Mouse (Mus musculus) liver, embryonic 14.5 days (tissue): Measurements from ENCODE around the gene Megf8. TPM values are rescaled to one million over a fixed set of nuclear protein-coding genes. Genes with fewer than 3 reads are reported as not detected.

Experiments used
- ATAC-seq: fragments of 200-750 bp; cut with Nextera tagmentation; 2 replicates; pipeline ENCODE4 v1.8.0; 2017; ENCODE audit warnings: moderate number of reproducible peaks, mild to moderate bottlenecking, moderate library complexity; ENCODE audit not compliant: insufficient read depth
- DNase-seq, 3 experiments: peaks; one replicate each; pipeline ENCODE4 v3.0.0-alpha.2; 2012 to 2013; ENCODE audit warnings: low read depth in 3 of 3, low spot score in 3 of 3
- H3K27ac ChIP-seq: fragments of 300-500 bp; sonication (generic); 2 replicates; pipeline ENCODE4 v1.5.1; 2014; ENCODE audit warnings: moderate library complexity, mild to moderate bottlenecking, control low read depth, inconsistent platforms
- H3K27me3 ChIP-seq: fragments of 300-500 bp; sonication (generic); 2 replicates; pipeline ENCODE4 v1.6.1; 2014; ENCODE audit warnings: mild to moderate bottlenecking, low read length, moderate library complexity; ENCODE audit not compliant: control insufficient read depth, insufficient read depth
- H3K36me3 ChIP-seq: fragments of 300-500 bp; sonication (generic); replicated peaks from 2 replicates; pipeline ENCODE4 v1.6.1; 2014; ENCODE audit warnings: low read depth; ENCODE audit not compliant: control insufficient read depth, insufficient read depth
- H3K4me1 ChIP-seq, 2 experiments: fragments of 200-500 bp in 1 of 2; fragments of 300-500 bp in 1 of 2; sonication (generic) in 1 of 2; replicated peaks; 2 replicates each; pipeline ENCODE4 v1.6.1; 2012 to 2014; ENCODE audit warnings: antibody characterized with exemption in 1 of 2, inconsistent platforms in 1 of 2, low read length in 1 of 2; ENCODE audit not compliant: control insufficient read depth in 2 of 2, insufficient read depth in 2 of 2
- H3K4me2 ChIP-seq: fragments of 300-500 bp; sonication (generic); 2 replicates; pipeline ENCODE4 v1.6.1; 2014; ENCODE audit warnings: low read depth, mild to moderate bottlenecking, control low read depth, moderate library complexity
- H3K4me3 ChIP-seq, 2 experiments: fragments of 200-500 bp in 1 of 2; fragments of 300-500 bp in 1 of 2; sonication (generic) in 1 of 2; 2 replicates each; pipeline ENCODE4 v1.5.1; 2012 to 2014; ENCODE audit warnings: low read depth in 2 of 2, low read length in 2 of 2, mild to moderate bottlenecking in 2 of 2, control low read depth in 1 of 2, inconsistent platforms in 1 of 2, moderate library complexity in 1 of 2; ENCODE audit not compliant: insufficient read depth in 1 of 2
- H3K9ac ChIP-seq: fragments of 300-500 bp; sonication (generic); replicated peaks from 2 replicates; pipeline ENCODE4 v1.6.1; 2014; ENCODE audit warnings: mild to moderate bottlenecking, control low read depth, moderate library complexity
- H3K9me3 ChIP-seq: fragments of 300-500 bp; sonication (generic); 2 replicates; pipeline ENCODE4 v1.6.1; 2016; ENCODE audit warnings: low read length, mixed read lengths; ENCODE audit not compliant: control insufficient read depth
- CTCF ChIP-seq: IDR thresholded peaks from 2 replicates; pipeline ENCODE4 v1.5.1; 2016; ENCODE audit warnings: antibody characterized with exemption, low read depth, control low read depth
- EP300 ChIP-seq: IDR thresholded peaks from 2 replicates; pipeline ENCODE4 v1.6.1; 2016; ENCODE audit warnings: antibody characterized with exemption, low read depth
- WGBS: fragments of 180-500 bp; shearing (Covaris S2); extraction: QIAGEN DNeasy Blood & Tissue Kit; methylation state at CpG from one replicate; pipeline ENCODE4 v1.1.7; 2014; ENCODE audit not compliant: insufficient replicate concordance; 5-methylcytosine and 5-hydroxymethylcytosine counted together
- polyA plus RNA-seq, 2 experiments: library from polyadenylated mRNA; depleted of rRNA in 1 of 2; stranded (reverse) in 1 of 2; unstranded in 1 of 2; fragments of >200 nt; fragmentation: Nextera tagmentation in 1 of 2; extraction: Ambion mirVana in 1 of 2; gene quantifications; 2 replicates each; pipeline versions ENCODE4 v1.2.1 to v1.2.3; 2012 to 2014

The Megf8 gene
- polyA plus RNA-seq, 2 experiments: 0.53 to 1.3 TPM

- DNase-seq (no peak), ATAC-seq (no peak)
- no peak overlapping the region for H3K4me3 ChIP-seq
- TF ChIP-seq EP300 (no peak), CTCF (no peak)
- no peak overlapping the region for H3K4me2 ChIP-seq
- no peaks in the 10 kb centered on the region for H3K9me3 ChIP-seq
- H3K27me3 ChIP-seq: no peaks in the 10 kb centered on the region
- H3K36me3 ChIP-seq: peaks cover 56% of the 10 kb centered on the region
- H3K27ac ChIP-seq: no peak overlapping the region
- peaks cover 4% of the 10 kb centered on the region in 2 experiments for H3K4me1 ChIP-seq
- no peak overlapping the region for H3K9ac ChIP-seq
- 74% methylated on average over 7 of the region's 7 CpGs for WGBS
These were observed 24.9 kb upstream of the Megf8 start for GRCm38 (mm10) chr7:25292107-25292506.

- peaks cover 44% of the 10 kb centered on the region for H3K36me3 ChIP-seq
- no peak overlapping the region for H3K9ac ChIP-seq
- ATAC-seq (no peak), DNase-seq (no peak)
- TF ChIP-seq EP300 (no peak), CTCF (no peak)
- no peaks in the 10 kb centered on the region for H3K9me3 ChIP-seq
- peaks cover 4 to 5% of the 10 kb centered on the region in 2 experiments for H3K4me1 ChIP-seq
- H3K27ac ChIP-seq: no peak overlapping the region
- WGBS: 93% methylated on average over 9 of the region's 10 CpGs
- H3K27me3 ChIP-seq: no peaks in the 10 kb centered on the region
- no peak overlapping the region for H3K4me3 ChIP-seq
- no peak overlapping the region for H3K4me2 ChIP-seq
These were observed 23.7 kb upstream of the Megf8 start for GRCm38 (mm10) chr7:25293191-25293739.

GRCm38 (mm10) chr7:25294495-25294894, 22.5 kb upstream of the Megf8 start:
- Histone ChIP-seq H3K9ac (no peak overlapping the region), H3K27ac (no peak overlapping the region), H3K4me2 (no peak overlapping the region), H3K4me1 (peaks cover 4 to 5% of the 10 kb centered on the region in 2 experiments), H3K9me3 (no peaks in the 10 kb centered on the region), H3K4me3 (no peak overlapping the region), H3K27me3 (no peaks in the 10 kb centered on the region), H3K36me3 (peaks cover 32% of the 10 kb centered on the region)
- ATAC-seq (no peak), DNase-seq (no peak)
- 75% methylated on average over 4 of the region's 4 CpGs for WGBS
- TF ChIP-seq EP300 (no peak), CTCF (no peak)

- Histone ChIP-seq H3K9me3 (no peaks in the 10 kb centered on the region), H3K9ac (no peak overlapping the region), H3K4me1 (peaks cover 4 to 5% of the 10 kb centered on the region in 2 experiments), H3K4me3 (no peak overlapping the region), H3K27me3 (no peaks in the 10 kb centered on the region), H3K27ac (no peak overlapping the region), H3K4me2 (no peak overlapping the region), H3K36me3 (peaks cover 25% of the 10 kb centered on the region)
- ATAC-seq (no peak), DNase-seq (no peak)
- TF ChIP-seq CTCF (no peak), EP300 (no peak)
- WGBS: 82% methylated on average over 12 of the region's 12 CpGs
These were observed 21.8 kb upstream of the Megf8 start for GRCm38 (mm10) chr7:25294960-25295722.

GRCm38 (mm10) chr7:25296945-25297453, 20.0 kb upstream of the Megf8 start:
- no peak overlapping the region for H3K27ac ChIP-seq
- under 1% methylated on average over 21 of the region's 21 CpGs for WGBS

More at GRCm38 (mm10) chr7:25296945-25297453, 20.0 kb upstream of the Megf8 start:
- Histone ChIP-seq H3K36me3 (peaks cover 13% of the 10 kb centered on the region), H3K9ac (peak overlapping the region; percentile 69), H3K4me2 (peak overlapping the region; percentile 98), H3K4me3 (peak overlapping the region; percentile 68 to 76), H3K27me3 (no peaks in the 10 kb centered on the region), H3K4me1 (peaks cover 4 to 5% of the 10 kb centered on the region in 2 experiments), H3K9me3 (no peaks in the 10 kb centered on the region)
- ATAC-seq (peak; percentile 19), DNase-seq (no peak)
- TF ChIP-seq CTCF (no peak), EP300 (no peak)
